Mouse (Mus musculus) E14TG2a.4 (cell line): ENCODE data around the gene Rnf32.

Experiments
- CTCF ChIP-seq: conservative IDR thresholded peaks from 2 replicates; pipeline ENCODE4 v1.5.1; 2014; ENCODE audit warnings: low read length
- POU5F1 ChIP-seq: IDR thresholded peaks from 2 replicates; pipeline ENCODE4 v1.6.1; 2014; ENCODE audit warnings: low read length, borderline replicate concordance

GRCm38 (mm10) chr5:29205690-29206089 is 9.9 kb downstream of the Rnf32 start:
- no peak for TF ChIP-seq CTCF
- TF ChIP-seq POU5F1: no peak
